Mouse (Mus musculus) natural killer cell, adult 2 months (primary cell): ENCODE results near the gene Card14.

Source experiments
- DNase-seq, 2 experiments: peaks; one replicate each; pipeline ENCODE4 v3.0.0; 2022; ENCODE audit warnings: low spot score in 2 of 2

Card14 gene

DNA sequence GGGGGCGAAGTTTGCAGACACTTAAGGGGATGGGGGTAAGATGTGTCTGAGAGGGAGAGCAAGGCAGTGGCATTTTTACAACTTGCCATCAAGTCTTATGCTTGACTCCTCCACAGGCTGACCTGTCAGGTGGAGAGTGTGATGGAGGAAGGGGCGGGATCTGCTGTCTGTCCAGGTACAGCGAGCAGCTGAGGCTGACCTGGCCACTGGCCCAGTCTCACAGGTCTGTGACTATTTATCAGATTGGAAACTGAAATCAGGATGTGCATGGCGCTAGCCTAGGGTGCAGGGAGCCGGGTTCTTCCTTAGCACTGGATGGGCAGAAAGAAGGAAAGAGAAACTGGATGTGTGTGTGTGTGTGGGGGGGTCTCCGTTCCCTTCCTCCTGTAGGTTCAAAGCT is 86.6 kb downstream of the Card14 start:
- no peak for DNase-seq
